In the genomic region with DNA sequence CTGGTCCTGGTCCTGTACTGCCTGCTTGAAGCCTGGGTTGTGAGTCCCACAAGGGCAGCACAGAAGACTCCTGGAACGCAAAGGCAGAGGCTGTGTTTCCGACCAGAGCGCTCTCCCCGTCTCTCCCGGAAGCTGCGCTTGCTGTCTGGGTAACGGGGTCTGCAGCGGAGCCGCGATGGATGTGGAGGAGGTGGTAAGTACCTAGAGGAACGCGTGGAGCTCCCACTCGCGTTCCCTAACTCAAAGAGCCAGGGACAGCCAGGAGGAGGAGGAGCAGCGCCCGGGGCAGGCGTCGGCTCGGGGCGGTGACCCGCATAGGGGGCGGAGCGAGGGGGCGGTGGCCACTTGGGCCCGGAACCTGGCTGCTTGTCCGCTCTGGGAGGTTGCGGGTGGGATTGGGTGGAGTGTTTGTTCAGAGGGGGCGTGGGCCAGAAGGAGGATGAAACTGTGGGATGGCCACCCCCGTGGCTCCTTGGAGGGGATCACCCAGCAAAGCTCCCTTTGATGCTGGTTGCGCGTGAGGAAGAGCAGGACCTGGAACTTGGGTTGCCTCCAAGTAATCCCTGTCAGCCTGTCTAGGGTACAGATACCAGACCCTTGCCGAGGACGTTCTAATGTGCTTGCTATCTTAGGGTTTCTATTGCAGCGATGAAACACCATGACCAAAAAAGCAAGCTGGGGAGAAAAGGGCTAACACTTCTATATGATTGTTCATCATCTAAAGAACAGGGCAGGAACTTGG, we compare ENCODE assay signal across 8 mouse cellular contexts.
A peak's percentile ranks its signal among the peaks of the same experiment; 100 is the strongest.
DNase-seq lines count a peak whose midpoint lies in the region; ATAC-seq and TF ChIP-seq lines count a peak whose summit lies in the region.
"Not testable (repeated sequence)": the region's sequence is repeated elsewhere in the genome, so short reads cannot be mapped to it uniquely, and the experiment has no call there.

No protein-coding gene starts in this region.

- 6% methylated on average over 27 of the region's 34 CpGs for WGBS in forebrain, embryonic 13.5 days
- 3% methylated on average over 34 of the region's 34 CpGs for WGBS in liver, embryonic 16.5 days (ENCODE audit: insufficient replicate concordance)
- 4% methylated on average over 33 of the region's 34 CpGs for WGBS in neural tube, embryonic 11.5 days
- 2% methylated on average over 34 of the region's 34 CpGs for WGBS in stomach, embryonic 16.5 days

- intact Hi-C loops in heart, postnatal 10 days (cut with DNase I): not testable (repeated sequence)

- ATAC-seq in cerebellum, adult (ENCODE audit: insufficient number of reproducible peaks, low FRiP score, low TSS enrichment): peak; percentile 94
- peak; percentile 74 for ATAC-seq in forebrain, embryonic 13.5 days
- peak; percentile 56; the same call in 1 of the 2 replicates for ATAC-seq in liver, embryonic 16.5 days (ENCODE audit: low read depth)
- peak; percentile 74 for ATAC-seq in neural tube, embryonic 11.5 days (ENCODE audit: insufficient read depth, low FRiP score, low TSS enrichment)
- ATAC-seq in stomach, embryonic 16.5 days (ENCODE audit: insufficient read depth, low FRiP score): peak; percentile 90; the same call in 1 of the 2 replicates

- H3K9ac ChIP-seq in ES-Bruce4 (ENCODE audit: low read depth, poor library complexity, severe bottlenecking): 0 out of 2 replicates have a peak overlapping the region, but pooled peaks have one; percentile 26
- H3K9ac ChIP-seq in forebrain, embryonic 13.5 days: peak overlapping the region; percentile 70
- 0 out of 2 replicates have a peak overlapping the region, but pooled peaks have one; percentile 31 for H3K9ac ChIP-seq in liver, embryonic 16.5 days (ENCODE audit: low read depth, low read length)
- H3K9ac ChIP-seq in neural tube, embryonic 11.5 days (ENCODE audit: low read length): peak overlapping the region; percentile 65
- peak overlapping the region; percentile 78 for H3K9ac ChIP-seq in stomach, embryonic 16.5 days (ENCODE audit: low read length)

- not testable (repeated sequence) for H3K9me3 ChIP-seq in ES-Bruce4 (replicated peaks; ENCODE audit: control insufficient read depth, insufficient read depth, low read length, poor library complexity, severe bottlenecking); forebrain, embryonic 13.5 days (replicated peaks); liver, embryonic 16.5 days (replicated peaks; ENCODE audit: control insufficient read depth, low read length); neural tube, embryonic 11.5 days (ENCODE audit: control insufficient read depth, low read length); stomach, embryonic 16.5 days (replicated peaks; ENCODE audit: control insufficient read depth, low read length)

- H3K36me3 ChIP-seq in ES-Bruce4 (ENCODE audit: control insufficient read depth, insufficient read depth, low read length, poor library complexity, severe bottlenecking); forebrain, embryonic 13.5 days (ENCODE audit: poor library complexity, severe bottlenecking); liver, embryonic 16.5 days (ENCODE audit: control insufficient read depth, insufficient read depth); neural tube, embryonic 11.5 days (ENCODE audit: control insufficient read depth, insufficient read depth, low read length); stomach, embryonic 16.5 days (ENCODE audit: control insufficient read depth, insufficient read depth, low read length): not testable (repeated sequence)

- H3K4me2 ChIP-seq in forebrain, embryonic 13.5 days: peak overlapping the region; percentile 66
- peak overlapping the region; percentile 52 for H3K4me2 ChIP-seq in liver, embryonic 16.5 days (ENCODE audit: low read depth, low read length)
- peak overlapping the region; percentile 57 for H3K4me2 ChIP-seq in neural tube, embryonic 11.5 days (ENCODE audit: low read depth)
- peak overlapping the region; percentile 68 for H3K4me2 ChIP-seq in stomach, embryonic 16.5 days (ENCODE audit: low read depth, low read length)

- not testable (repeated sequence) for TF ChIP-seq EP300 in ES-Bruce4 (IDR thresholded peaks at IDR 0.05; ENCODE audit: insufficient read depth, low read depth, low read length)

- H3K4me3 ChIP-seq in ES-Bruce4 (ENCODE audit: low read depth, low read length): peak overlapping the region; percentile 75
- H3K4me3 ChIP-seq in forebrain, embryonic 13.5 days: peak overlapping the region; percentile 48
- peak overlapping the region; percentile 58 for H3K4me3 ChIP-seq in liver, embryonic 16.5 days (ENCODE audit: low read depth, low read length)
- H3K4me3 ChIP-seq in neural tube, embryonic 11.5 days (ENCODE audit: low read depth, low read length): peak overlapping the region; percentile 46
- peak overlapping the region; percentile 63 for H3K4me3 ChIP-seq in stomach, embryonic 16.5 days (replicated peaks; ENCODE audit: low read length)

- peak; percentile 81 to 82 for DNase-seq in heart, postnatal 10 days
- peak; percentile 74 to 82 for DNase-seq in kidney, postnatal 4 days
- DNase-seq in neural tube, embryonic 11.5 days (ENCODE audit: low spot score): peak; percentile 52

- not testable (repeated sequence) for TF ChIP-seq POLR2A in ES-Bruce4 (IDR thresholded peaks at IDR 0.05; ENCODE audit: insufficient read depth, low read length)

- not testable (repeated sequence) for H3K27ac ChIP-seq in ES-Bruce4 (ENCODE audit: insufficient read depth, low read length); forebrain, embryonic 13.5 days; liver, embryonic 16.5 days (ENCODE audit: low read length); neural tube, embryonic 11.5 days (ENCODE audit: low read depth, low read length); stomach, embryonic 16.5 days (ENCODE audit: low read length)

- not testable (repeated sequence) for TF ChIP-seq CTCF in ES-Bruce4 (IDR thresholded peaks at IDR 0.05; ENCODE audit: low read depth, low read length)

- not testable (repeated sequence) for H3K4me1 ChIP-seq in ES-Bruce4 (ENCODE audit: control insufficient read depth, insufficient read depth, low read length); forebrain, embryonic 13.5 days; liver, embryonic 16.5 days (ENCODE audit: control insufficient read depth, low read depth, low read length); neural tube, embryonic 11.5 days (ENCODE audit: control insufficient read depth, insufficient read depth, low read length); stomach, embryonic 16.5 days (ENCODE audit: control insufficient read depth, insufficient read depth, low read length)

- H3K27me3 ChIP-seq in ES-Bruce4 (ENCODE audit: control insufficient read depth, insufficient read depth, low read length, poor library complexity, severe bottlenecking); forebrain, embryonic 13.5 days; liver, embryonic 16.5 days (ENCODE audit: control insufficient read depth, insufficient read depth, low read depth, low read length); neural tube, embryonic 11.5 days (ENCODE audit: control insufficient read depth, insufficient read depth, low read length); stomach, embryonic 16.5 days (ENCODE audit: control insufficient read depth, insufficient read depth, low read length): not testable (repeated sequence)

Comparison
In these comparisons a context has a peak if more than half of its experiments do, and no peak if none do; other contexts are left out.
1. H3K9ac ChIP-seq: peak in every context shown above with its lines; median percentile 78 in stomach, embryonic 16.5 days; 70 in forebrain, embryonic 13.5 days; 65 in neural tube, embryonic 11.5 days; 31 in liver, embryonic 16.5 days; 26 in ES-Bruce4.